Mouse (Mus musculus): ENCODE results near the gene Rasgrf2. TPM values are rescaled to one million over a fixed set of nuclear protein-coding genes. Genes with fewer than 3 reads are reported as not detected.
"Not testable (repeated sequence)": the region's sequence is repeated elsewhere in the genome, so short reads cannot be mapped to it uniquely, and the experiment has no call there.

Rasgrf2 gene
- polyA plus RNA-seq (2015; fragmentation: Nextera tagmentation; extraction: Ambion mirVana), result 0.39 and 0.44 TPM in 2 replicates

DNA sequence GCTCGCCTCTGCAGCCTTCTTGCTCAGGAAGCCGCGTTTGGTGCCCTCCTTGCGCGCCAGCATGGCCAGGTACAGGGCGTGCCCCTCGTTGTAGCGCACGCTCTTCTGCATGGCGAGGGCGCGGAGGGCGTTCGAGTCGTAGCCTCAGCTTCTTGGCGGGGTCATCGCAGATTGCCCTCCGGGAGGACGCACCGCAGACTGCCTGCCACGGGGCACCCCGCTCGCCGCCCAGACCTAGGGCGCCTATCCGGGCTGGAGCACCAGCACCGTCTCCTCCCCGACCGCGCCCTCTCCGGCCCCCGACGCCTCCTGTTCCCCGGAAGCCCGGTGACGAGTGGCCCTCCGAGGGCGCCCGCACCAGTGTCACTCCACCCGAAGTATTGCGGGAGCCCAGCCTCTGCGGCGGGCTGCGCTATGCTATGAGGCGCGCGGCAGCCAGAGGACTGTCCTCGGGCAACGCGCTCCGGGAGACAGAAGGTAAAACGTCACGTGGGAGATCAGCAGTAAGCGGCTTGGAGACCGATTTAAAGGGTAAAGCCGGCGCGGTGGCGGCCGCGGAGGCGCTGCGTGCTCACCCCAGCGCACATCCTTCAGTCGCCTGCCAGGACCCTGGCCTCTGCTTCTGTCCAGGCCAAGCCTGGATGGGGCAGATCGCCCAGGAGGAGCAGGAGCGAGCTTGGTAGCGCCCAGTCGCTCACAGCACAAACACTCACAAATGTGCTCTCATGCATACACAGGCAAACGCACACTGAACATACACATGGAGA is at the start of gene Rasgrf2:
TSS of gene Rasgrf2 (minus strand) at position 273 of the 767 bp plus-strand sequence.
- no peak within 1 kb of the TSS for H3K27ac ChIP-seq (replicated peaks)
- no peaks in the 10 kb centered on the region for H3K9me3 ChIP-seq (ENCODE audit: control insufficient read depth, low read length)
- H3K9ac ChIP-seq (ENCODE audit: low read length), result peak within 1 kb of the TSS; percentile 23; the same call in 1 of the 2 replicates
- TF ChIP-seq CTCF (IDR thresholded peaks at IDR 0.05; ENCODE audit: low read depth) (no peak), EP300 (optimal IDR thresholded peaks at IDR 0.05) (no peak)
- peak within 1 kb of the TSS; percentile 91 for H3K4me2 ChIP-seq (replicated peaks; ENCODE audit: low read depth)
- H3K27me3 ChIP-seq (ENCODE audit: control insufficient read depth, insufficient read depth, low read length), result no peaks in the 10 kb centered on the region; the same call in 1 of the 2 replicates
- H3K36me3 ChIP-seq (ENCODE audit: control insufficient read depth, insufficient read depth, low read length), result no peaks in the 10 kb centered on the region
- ATAC-seq (ENCODE audit: low FRiP score, low TSS enrichment), result peak; percentile 71
- DNase-seq (ENCODE audit: low spot score), result peak; percentile 57
- 0 out of 2 replicates have a peak, but pooled peaks cover 4% of the 10 kb centered on the region for H3K4me1 ChIP-seq (replicated peaks; ENCODE audit: control insufficient read depth, insufficient read depth)
- 1% methylated on average over 70 of the region's 70 CpGs for WGBS
- H3K4me3 ChIP-seq (ENCODE audit: low read depth, low read length), result peak within 1 kb of the TSS; percentile 53

DNA sequence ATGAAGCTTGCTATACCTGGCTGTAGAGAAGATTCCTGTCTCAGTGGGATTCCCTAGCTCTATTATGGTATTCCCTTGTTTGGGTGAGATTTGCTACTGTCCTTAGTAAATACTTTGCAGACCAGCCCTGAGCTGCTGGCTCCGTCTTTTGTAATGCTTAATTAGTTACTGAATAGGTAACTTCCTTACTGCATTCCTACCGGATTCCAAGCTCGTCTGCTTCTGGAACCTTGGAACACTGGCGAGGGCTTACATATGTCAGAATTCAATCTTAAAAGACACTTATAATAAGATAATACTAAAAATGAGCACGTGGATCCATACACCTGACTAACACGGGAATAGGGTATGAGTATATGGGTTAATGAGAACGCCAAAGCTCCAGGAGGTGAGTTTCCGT is 41.2 kb upstream of the Rasgrf2 start:
- 85% methylated on average over 8 of the region's 8 CpGs for WGBS
- H3K9ac ChIP-seq (ENCODE audit: low read length); H3K4me3 ChIP-seq (ENCODE audit: low read depth, low read length); H3K4me2 ChIP-seq (replicated peaks; ENCODE audit: low read depth); H3K9me3 ChIP-seq (ENCODE audit: control insufficient read depth, low read length); H3K27ac ChIP-seq (replicated peaks); ATAC-seq (ENCODE audit: low FRiP score, low TSS enrichment); DNase-seq (ENCODE audit: low spot score); H3K4me1 ChIP-seq (replicated peaks; ENCODE audit: control insufficient read depth, insufficient read depth); H3K36me3 ChIP-seq (ENCODE audit: control insufficient read depth, insufficient read depth, low read length); H3K27me3 ChIP-seq (ENCODE audit: control insufficient read depth, insufficient read depth, low read length): not testable (repeated sequence)

GRCm38 (mm10) chr13:92150551-92150950 is 19.1 kb upstream of the Rasgrf2 start:
- Histone ChIP-seq H3K4me1 (replicated peaks; ENCODE audit: control insufficient read depth, insufficient read depth) (no peaks in the 10 kb centered on the region), H3K9me3 (ENCODE audit: control insufficient read depth, low read length) (no peaks in the 10 kb centered on the region), H3K4me3 (ENCODE audit: low read depth, low read length) (no peak overlapping the region), H3K27me3 (ENCODE audit: control insufficient read depth, insufficient read depth, low read length) (no peaks in the 10 kb centered on the region), H3K27ac (replicated peaks) (no peak overlapping the region), H3K9ac (ENCODE audit: low read length) (no peak overlapping the region), H3K36me3 (ENCODE audit: control insufficient read depth, insufficient read depth, low read length) (no peaks in the 10 kb centered on the region), H3K4me2 (replicated peaks; ENCODE audit: low read depth) (no peak overlapping the region)
- 60% methylated on average over 3 of the region's 3 CpGs for WGBS
- no peak for TF ChIP-seq CTCF (IDR thresholded peaks at IDR 0.05; ENCODE audit: low read depth)
- no peak for TF ChIP-seq EP300 (optimal IDR thresholded peaks at IDR 0.05)
- ATAC-seq (ENCODE audit: low FRiP score, low TSS enrichment), result no peak
- DNase-seq (ENCODE audit: low spot score), result no peak

DNA sequence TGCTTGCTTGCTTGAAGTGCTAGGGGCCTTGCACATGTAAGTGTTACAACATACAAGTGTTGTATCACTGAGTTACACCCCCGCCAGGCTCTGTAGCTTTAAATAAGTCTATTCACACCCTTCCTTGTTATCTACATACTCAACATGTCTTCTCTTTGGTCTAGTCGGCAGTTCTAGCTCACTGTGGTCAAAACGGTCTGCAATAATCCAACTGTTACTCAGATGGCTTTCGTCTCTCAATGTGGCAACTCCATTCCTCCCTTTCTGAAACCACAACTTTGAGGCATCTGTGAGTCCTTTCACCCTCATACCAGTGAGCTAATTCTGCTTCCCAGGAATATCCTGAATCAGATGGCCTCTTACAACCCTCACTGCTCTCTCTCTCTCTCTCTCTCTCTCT is 17.4 kb upstream of the Rasgrf2 start:
- 73% methylated on average over 4 of the region's 4 CpGs for WGBS
- no peak overlapping the region for H3K4me3 ChIP-seq (ENCODE audit: low read depth, low read length)
- no peaks in the 10 kb centered on the region for H3K4me1 ChIP-seq (replicated peaks; ENCODE audit: control insufficient read depth, insufficient read depth)
- no peaks in the 10 kb centered on the region for H3K36me3 ChIP-seq (ENCODE audit: control insufficient read depth, insufficient read depth, low read length)
- ATAC-seq (ENCODE audit: low FRiP score, low TSS enrichment) (no peak), DNase-seq (ENCODE audit: low spot score) (no peak)
- no peak overlapping the region for H3K9ac ChIP-seq (ENCODE audit: low read length)
- peaks cover 10% of the 10 kb centered on the region for H3K9me3 ChIP-seq (ENCODE audit: control insufficient read depth, low read length)
- TF ChIP-seq EP300 (optimal IDR thresholded peaks at IDR 0.05), result no peak
- no peak for TF ChIP-seq CTCF (IDR thresholded peaks at IDR 0.05; ENCODE audit: low read depth)
- H3K27ac ChIP-seq (replicated peaks), result no peak overlapping the region
- no peaks in the 10 kb centered on the region for H3K27me3 ChIP-seq (ENCODE audit: control insufficient read depth, insufficient read depth, low read length)
- H3K4me2 ChIP-seq (replicated peaks; ENCODE audit: low read depth), result no peak overlapping the region

GRCm38 (mm10) chr13:92134792-92135191 is 3.3 kb upstream of the Rasgrf2 start:
- H3K4me2 ChIP-seq (replicated peaks; ENCODE audit: low read depth), result no peak overlapping the region
- H3K4me1 ChIP-seq (replicated peaks; ENCODE audit: control insufficient read depth, insufficient read depth), result 0 out of 2 replicates have a peak, but pooled peaks cover 4% of the 10 kb centered on the region
- H3K4me3 ChIP-seq (ENCODE audit: low read depth, low read length), result no peak overlapping the region
- H3K27ac ChIP-seq (replicated peaks), result no peak overlapping the region
- 72% methylated on average over 3 of the region's 3 CpGs for WGBS
- no peak for TF ChIP-seq EP300 (optimal IDR thresholded peaks at IDR 0.05)
- no peak for TF ChIP-seq CTCF (IDR thresholded peaks at IDR 0.05; ENCODE audit: low read depth)
- no peaks in the 10 kb centered on the region for H3K9me3 ChIP-seq (ENCODE audit: control insufficient read depth, low read length)
- no peaks in the 10 kb centered on the region; the same call in 1 of the 2 replicates for H3K27me3 ChIP-seq (ENCODE audit: control insufficient read depth, insufficient read depth, low read length)
- H3K9ac ChIP-seq (ENCODE audit: low read length), result no peak overlapping the region
- ATAC-seq (ENCODE audit: low FRiP score, low TSS enrichment), result no peak
- H3K36me3 ChIP-seq (ENCODE audit: control insufficient read depth, insufficient read depth, low read length), result no peaks in the 10 kb centered on the region
- no peak for DNase-seq (ENCODE audit: low spot score)

DNA sequence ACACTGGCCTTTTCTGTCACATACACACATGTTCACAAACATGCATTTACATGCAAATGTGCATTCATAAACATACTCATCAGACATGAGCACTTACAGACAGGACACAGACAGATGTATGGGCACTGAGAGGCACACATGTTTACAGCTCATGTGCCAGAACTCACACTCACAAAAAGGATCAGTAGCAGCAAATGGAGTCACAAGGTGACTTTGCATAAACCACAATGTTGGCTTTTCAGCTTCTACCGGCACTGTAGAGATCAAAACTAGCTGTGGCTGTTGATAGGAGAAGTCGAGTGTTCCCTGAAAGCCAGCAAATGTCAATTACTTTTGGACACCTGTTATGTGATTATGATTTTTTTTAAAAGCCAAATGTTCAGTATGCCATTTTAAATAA is 1.1 kb upstream of the Rasgrf2 start:
- no peak for TF ChIP-seq EP300 (optimal IDR thresholded peaks at IDR 0.05)
- no peak for TF ChIP-seq CTCF (IDR thresholded peaks at IDR 0.05; ENCODE audit: low read depth)
- no peak for ATAC-seq (ENCODE audit: low FRiP score, low TSS enrichment)
- Histone ChIP-seq H3K27me3 (ENCODE audit: control insufficient read depth, insufficient read depth, low read length) (no peaks in the 10 kb centered on the region; the same call in 1 of the 2 replicates), H3K4me3 (ENCODE audit: low read depth, low read length) (no peak overlapping the region), H3K4me2 (replicated peaks; ENCODE audit: low read depth) (no peak overlapping the region), H3K36me3 (ENCODE audit: control insufficient read depth, insufficient read depth, low read length) (no peaks in the 10 kb centered on the region), H3K4me1 (replicated peaks; ENCODE audit: control insufficient read depth, insufficient read depth) (0 out of 2 replicates have a peak, but pooled peaks cover 4% of the 10 kb centered on the region), H3K27ac (replicated peaks) (no peak overlapping the region), H3K9ac (ENCODE audit: low read length) (no peak overlapping the region), H3K9me3 (ENCODE audit: control insufficient read depth, low read length) (no peaks in the 10 kb centered on the region)
- 48% methylated on average over 2 of the region's 2 CpGs for WGBS
- DNase-seq (ENCODE audit: low spot score), result no peak

Data from stomach, postnatal 0 days (tissue).